Mouse (Mus musculus) forebrain, embryonic 15.5 days (tissue): Measurements from ENCODE around the gene Ntng2. TPM values are rescaled to one million over a fixed set of nuclear protein-coding genes. Genes with fewer than 3 reads are reported as not detected.

Experiments
- ATAC-seq: fragments of 200-750 bp; cut with Nextera tagmentation; replicated peaks from 2 replicates; pipeline ENCODE4 v1.8.0; 2017; ENCODE audit warnings: mild to moderate bottlenecking, moderate TSS enrichment, moderate library complexity
- H3K27ac ChIP-seq: fragments of 300-500 bp; sonication (generic); replicated peaks from 2 replicates; pipeline ENCODE4 v1.5.1; 2015; ENCODE audit warnings: mild to moderate bottlenecking, inconsistent platforms
- H3K27me3 ChIP-seq: fragments of 300-500 bp; sonication (generic); 2 replicates; pipeline ENCODE4 v1.6.1; 2015; ENCODE audit warnings: inconsistent platforms
- H3K36me3 ChIP-seq: fragments of 300-500 bp; sonication (generic); 2 replicates; pipeline ENCODE4 v1.6.1; 2015; ENCODE audit warnings: mild to moderate bottlenecking, inconsistent platforms
- H3K4me1 ChIP-seq: fragments of 300-500 bp; sonication (generic); 2 replicates; pipeline ENCODE4 v1.6.1; 2015; ENCODE audit warnings: inconsistent platforms
- H3K4me2 ChIP-seq: fragments of 300-500 bp; sonication (generic); replicated peaks from 2 replicates; pipeline ENCODE4 v1.6.1; 2015; ENCODE audit warnings: mild to moderate bottlenecking, inconsistent platforms
- H3K4me3 ChIP-seq: fragments of 300-500 bp; sonication (generic); 2 replicates; pipeline ENCODE4 v1.5.1; 2015; ENCODE audit warnings: mild to moderate bottlenecking, inconsistent platforms
- H3K9ac ChIP-seq: fragments of 300-500 bp; sonication (generic); replicated peaks from 2 replicates; pipeline ENCODE4 v1.6.1; 2015; ENCODE audit warnings: mild to moderate bottlenecking, inconsistent platforms
- H3K9me3 ChIP-seq: fragments of 300-500 bp; sonication (generic); 2 replicates; pipeline ENCODE4 v1.6.1; 2016; ENCODE audit warnings: inconsistent platforms
- WGBS: fragments of 180-500 bp; shearing (Covaris S2); methylation state at CpG from one replicate; pipeline ENCODE4 v1.1.7; 2015; ENCODE audit warnings: mixed read lengths; 5-methylcytosine and 5-hydroxymethylcytosine counted together
- polyA plus RNA-seq: library from polyadenylated mRNA; unstranded; fragments of >200 nt; fragmentation: Nextera tagmentation; extraction: Ambion mirVana; gene quantifications from 2 replicates; pipeline ENCODE4 v1.2.1, GENCODE M21; 2015

Ntng2 gene
- polyA plus RNA-seq, 1 experiment from 2014 or later: 11.7 TPM

DNA sequence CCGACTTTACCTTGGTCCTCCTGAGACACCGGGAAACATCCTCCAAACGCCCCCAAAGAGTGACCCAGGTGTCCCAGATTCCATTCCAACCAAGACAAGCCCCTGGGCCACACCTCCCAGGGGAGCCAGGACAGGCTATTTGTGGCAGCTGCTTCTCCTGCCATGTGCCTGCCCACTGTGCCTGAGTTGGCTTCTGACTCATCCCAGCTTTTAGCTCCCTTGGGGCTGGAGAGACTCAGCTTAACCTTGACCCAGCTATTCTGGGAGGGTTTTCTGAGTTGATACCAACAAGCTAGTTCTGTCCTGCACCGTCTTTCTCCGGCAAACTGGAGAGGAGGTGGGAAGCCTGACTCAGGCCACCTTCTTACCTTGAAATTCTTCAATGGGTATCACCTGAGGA is 54.4 kb downstream of the Ntng2 start:
- Histone ChIP-seq H3K4me3 (no peak overlapping the region), H3K9me3 (no peaks in the 10 kb centered on the region), H3K27me3 (peaks cover 12% of the 10 kb centered on the region; the same call in 1 of the 2 replicates), H3K4me1 (peaks cover 19% of the 10 kb centered on the region), H3K9ac (no peak overlapping the region), H3K4me2 (no peak overlapping the region), H3K27ac (no peak overlapping the region), H3K36me3 (no peaks in the 10 kb centered on the region)
- WGBS: 77% methylated on average over 5 of the region's 5 CpGs
- ATAC-seq: no peak

DNA sequence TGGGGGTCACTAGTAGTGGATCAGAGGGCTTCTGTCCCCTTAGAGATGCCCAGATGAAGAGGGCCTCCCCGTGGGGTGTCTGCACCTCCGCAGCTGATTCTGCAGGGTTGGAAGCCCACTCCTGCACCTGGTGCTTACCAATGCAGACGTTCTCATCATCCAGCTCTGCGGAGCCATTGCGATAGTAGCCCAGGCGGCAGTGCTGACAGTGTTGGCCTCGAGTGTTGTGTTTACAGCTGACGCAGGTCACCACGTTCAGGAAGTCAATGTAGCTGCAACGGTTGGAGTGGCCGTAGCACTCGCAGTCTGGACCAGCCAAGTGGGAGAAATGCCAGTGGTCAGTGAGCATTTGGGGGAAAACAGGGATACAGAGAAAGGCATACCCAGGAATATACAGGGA is 56.0 kb downstream of the Ntng2 start:
- Histone ChIP-seq H3K4me2 (no peak overlapping the region), H3K36me3 (no peaks in the 10 kb centered on the region), H3K27ac (no peak overlapping the region), H3K4me3 (no peak overlapping the region), H3K4me1 (peaks cover 20% of the 10 kb centered on the region), H3K9me3 (no peaks in the 10 kb centered on the region), H3K27me3 (peaks cover 17% of the 10 kb centered on the region; the same call in 1 of the 2 replicates), H3K9ac (no peak overlapping the region)
- 75% methylated on average over 12 of the region's 12 CpGs for WGBS
- ATAC-seq: no peak

DNA sequence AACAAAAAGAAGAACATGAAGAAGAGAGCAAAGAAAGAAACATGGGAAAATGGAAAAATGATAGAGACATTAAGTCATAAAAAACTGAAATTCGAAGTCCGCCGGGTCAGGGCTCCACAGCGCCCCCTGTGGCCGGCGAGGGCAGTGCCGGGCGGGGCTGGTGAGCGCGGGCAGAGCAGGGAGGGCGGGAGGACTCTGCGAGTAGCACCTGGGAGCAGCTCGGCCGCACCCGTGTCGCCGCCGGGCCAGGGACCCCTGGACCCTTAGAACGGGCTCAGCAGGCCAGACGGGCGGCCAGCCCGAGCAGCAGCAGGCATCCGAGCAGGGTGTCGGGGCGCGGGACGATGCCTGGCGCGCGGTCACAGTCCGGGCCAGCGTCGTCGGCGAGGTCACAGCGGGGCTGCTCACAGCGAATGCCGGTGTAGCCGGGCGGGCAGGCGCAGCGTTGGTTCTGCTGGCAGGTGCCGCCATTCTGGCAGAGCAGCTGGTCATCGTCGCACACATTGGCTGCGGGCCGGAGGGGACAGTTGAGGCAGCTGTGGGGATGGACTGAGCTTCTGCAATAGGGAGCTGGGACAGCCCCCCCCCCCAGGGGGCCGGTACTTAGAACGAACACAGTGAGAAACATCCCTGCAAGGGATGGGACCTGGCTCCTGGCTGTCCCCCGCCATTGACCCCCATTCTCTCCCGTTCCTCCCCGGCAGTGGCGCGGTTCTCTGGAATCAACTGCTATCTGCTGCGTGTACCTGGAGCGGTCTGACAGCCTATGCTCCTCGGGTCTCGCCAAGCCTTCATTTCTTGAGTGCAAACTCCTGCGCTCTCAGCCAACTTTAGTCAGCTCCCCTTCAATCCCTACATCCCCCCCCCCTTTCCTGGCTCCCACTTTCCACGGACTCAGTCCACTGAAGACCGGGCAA is 58.0 kb downstream of the Ntng2 start:
- WGBS: 2% methylated on average over 61 of the region's 61 CpGs
- H3K36me3 ChIP-seq: no peaks in the 10 kb centered on the region
- ATAC-seq: peak; percentile 46

DNA sequence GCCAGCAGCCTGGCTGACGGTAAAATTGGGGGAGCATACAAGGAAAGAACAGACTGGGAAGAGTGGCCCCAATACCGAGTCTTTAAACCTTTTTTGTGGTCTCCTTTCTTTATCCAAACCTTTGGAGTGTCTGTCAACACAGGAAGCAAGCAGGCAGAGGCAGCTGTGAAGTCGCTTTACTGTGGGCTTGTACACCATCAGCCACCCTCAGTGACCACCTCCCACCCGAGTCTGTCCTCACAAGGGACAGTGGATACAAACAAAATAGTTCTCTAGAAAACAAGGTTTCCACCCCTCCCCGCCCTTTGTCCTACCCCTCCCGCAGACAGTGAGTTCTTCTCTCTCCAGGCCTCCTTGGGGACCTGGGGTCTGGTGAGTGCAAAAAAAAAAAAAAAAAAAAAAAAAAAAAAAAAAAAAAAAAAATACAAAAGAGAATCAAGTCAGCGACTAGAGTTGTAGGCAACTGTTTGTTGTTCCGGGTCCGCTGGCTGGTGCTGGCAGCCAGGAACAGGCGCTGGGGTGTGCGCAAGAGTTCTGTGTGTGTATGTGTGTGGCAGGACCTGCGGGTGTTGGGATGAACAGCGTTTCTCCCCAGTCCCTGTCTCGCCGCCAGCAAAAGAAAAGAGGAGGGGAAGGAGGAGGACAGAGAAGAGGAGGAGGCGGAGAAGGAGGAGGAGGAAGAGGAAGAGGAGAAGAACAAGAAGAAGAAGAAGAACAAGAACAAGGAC is 58.8 kb downstream of the Ntng2 start:
- Histone ChIP-seq H3K4me1 (peaks cover 20% of the 10 kb centered on the region), H3K4me2 (peak overlapping the region; percentile 93), H3K9me3 (no peaks in the 10 kb centered on the region), H3K9ac (peak overlapping the region; percentile 36; the same call in 1 of the 2 replicates), H3K36me3 (no peaks in the 10 kb centered on the region), H3K27me3 (peaks cover 16% of the 10 kb centered on the region; the same call in 1 of the 2 replicates), H3K4me3 (peak overlapping the region; percentile 48), H3K27ac (no peak overlapping the region)
- no peak for ATAC-seq
- WGBS: 13% methylated on average over 16 of the region's 16 CpGs

More for the DNA sequence above, 58.0 kb downstream of the Ntng2 start:
- Histone ChIP-seq H3K4me1 (peaks cover 20% of the 10 kb centered on the region), H3K9me3 (no peaks in the 10 kb centered on the region), H3K27me3 (peaks cover 17% of the 10 kb centered on the region; the same call in 1 of the 2 replicates), H3K27ac (no peak overlapping the region), H3K9ac (peak overlapping the region; percentile 36), H3K4me2 (peak overlapping the region; percentile 93), H3K4me3 (peak overlapping the region; percentile 48)

DNA sequence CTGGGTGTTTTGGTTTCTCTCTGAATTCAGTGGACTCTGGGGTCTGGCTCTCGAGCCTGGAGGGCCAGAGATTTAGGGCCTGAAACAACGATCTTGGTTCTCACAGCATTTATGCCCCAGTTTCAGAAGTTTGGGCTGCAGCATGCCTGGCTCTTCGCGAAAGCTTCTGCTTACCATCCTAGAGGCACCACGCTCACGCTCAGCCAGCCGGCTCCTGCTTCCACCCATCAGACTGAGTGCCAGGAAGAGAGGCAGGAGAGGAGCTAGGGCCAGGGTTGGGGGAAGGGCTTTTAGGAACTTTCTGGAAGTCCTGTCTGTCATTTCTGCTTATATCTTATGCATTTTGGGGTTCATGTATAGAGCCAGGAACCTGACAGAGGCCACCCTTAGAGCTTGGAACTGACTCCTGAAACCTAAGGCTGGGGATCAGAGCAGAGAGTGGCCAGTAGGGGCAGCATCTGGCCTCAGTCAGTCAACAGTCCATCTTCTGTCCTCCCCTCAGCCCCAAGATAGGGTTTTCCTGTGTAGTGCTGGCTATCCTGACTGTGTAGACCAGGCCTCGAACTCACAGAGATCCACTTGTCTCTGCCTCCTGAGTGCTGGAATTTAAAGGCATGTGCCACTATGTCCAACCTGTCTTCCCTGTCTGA is 60.1 kb downstream of the Ntng2 start:
- H3K4me2 ChIP-seq: no peak overlapping the region
- H3K9ac ChIP-seq: no peak overlapping the region
- H3K27ac ChIP-seq: no peak overlapping the region
- peaks cover 9% of the 10 kb centered on the region; the same call in 1 of the 2 replicates for H3K27me3 ChIP-seq
- H3K4me1 ChIP-seq: peaks cover 20% of the 10 kb centered on the region
- no peak for ATAC-seq
- WGBS: 73% methylated on average over 8 of the region's 8 CpGs
- H3K4me3 ChIP-seq: no peak overlapping the region
- no peaks in the 10 kb centered on the region for H3K36me3 ChIP-seq
- H3K9me3 ChIP-seq: no peaks in the 10 kb centered on the region

DNA sequence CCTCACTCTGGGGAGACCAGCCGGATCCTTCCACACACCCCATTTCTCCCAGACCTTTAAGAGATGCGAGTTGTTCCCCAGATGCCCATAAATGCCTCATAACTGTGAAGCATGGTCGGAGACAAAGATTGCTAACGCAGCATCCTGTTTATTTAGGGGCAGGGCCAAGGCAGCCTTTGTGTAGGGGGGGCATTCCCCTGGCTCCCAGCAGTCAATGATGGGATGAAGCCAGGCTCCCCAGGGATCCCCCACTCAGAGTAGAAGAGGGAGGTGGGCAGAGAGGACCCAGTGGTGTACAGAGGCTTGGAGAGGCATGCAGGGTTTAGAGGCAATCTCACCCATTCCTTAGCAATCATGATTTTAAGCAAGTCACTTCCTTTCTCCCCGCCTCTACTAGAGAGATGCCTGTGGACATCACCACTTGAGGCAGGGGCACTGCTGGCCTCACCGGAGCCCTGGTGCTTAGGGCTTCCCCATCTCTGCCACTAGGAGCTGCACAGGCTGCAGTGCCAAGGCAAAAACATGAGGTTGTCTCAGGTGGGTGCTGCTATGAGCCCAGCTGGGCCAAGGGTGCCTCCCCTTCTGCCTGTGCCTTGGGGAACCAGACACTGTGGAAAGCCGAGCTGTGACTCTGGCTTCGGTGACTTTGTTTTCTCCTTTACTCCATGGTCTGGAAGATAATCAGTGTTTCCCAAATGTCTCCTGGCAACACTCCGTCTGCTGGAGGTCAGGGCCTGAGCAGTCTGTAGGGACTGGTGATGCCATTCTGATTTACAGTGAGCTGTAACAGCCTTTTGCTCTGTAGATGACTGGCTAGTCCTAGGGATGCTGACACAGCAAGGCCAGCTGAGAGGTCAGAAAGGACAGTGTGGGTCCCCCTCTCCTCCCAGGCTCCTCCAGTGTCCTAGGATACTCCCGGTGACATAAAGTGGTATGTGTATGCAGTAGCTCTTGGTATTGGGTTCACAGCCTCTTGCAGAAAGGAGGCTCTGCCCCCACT is 61.3 kb downstream of the Ntng2 start:
- Histone ChIP-seq H3K9me3 (no peaks in the 10 kb centered on the region), H3K4me1 (peaks cover 20% of the 10 kb centered on the region), H3K36me3 (no peaks in the 10 kb centered on the region), H3K4me3 (no peak overlapping the region), H3K4me2 (no peak overlapping the region), H3K27ac (no peak overlapping the region), H3K9ac (no peak overlapping the region), H3K27me3 (peaks cover 9% of the 10 kb centered on the region; the same call in 1 of the 2 replicates)
- ATAC-seq: no peak
- 77% methylated on average over 10 of the region's 10 CpGs for WGBS

DNA sequence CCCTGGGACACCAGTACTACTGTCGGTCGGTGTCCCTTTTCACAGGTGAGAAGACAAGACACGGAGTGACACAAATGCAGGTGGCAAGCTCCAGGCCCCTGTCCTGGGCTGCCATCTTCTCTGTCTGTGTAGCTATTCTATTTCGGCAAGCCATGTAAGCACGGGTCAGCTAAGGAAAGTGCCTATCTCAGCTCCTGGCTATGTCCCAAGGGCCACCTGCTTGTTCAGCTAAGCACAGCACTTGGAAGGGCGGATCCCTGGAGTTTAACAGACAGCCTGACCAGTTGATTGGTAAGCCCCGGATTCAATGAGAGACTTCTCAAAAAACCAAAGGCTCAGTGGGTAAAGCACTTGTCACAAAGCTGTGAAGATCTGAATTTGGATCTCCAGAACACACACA is 62.4 kb downstream of the Ntng2 start:
- ATAC-seq: no peak
- no peaks in the 10 kb centered on the region for H3K36me3 ChIP-seq
- no peak overlapping the region for H3K9ac ChIP-seq
- no peaks in the 10 kb centered on the region for H3K9me3 ChIP-seq
- peaks cover 8% of the 10 kb centered on the region; the same call in 1 of the 2 replicates for H3K27me3 ChIP-seq
- 78% methylated on average over 7 of the region's 7 CpGs for WGBS
- H3K4me3 ChIP-seq: no peak overlapping the region
- peaks cover 19% of the 10 kb centered on the region for H3K4me1 ChIP-seq
- no peak overlapping the region for H3K27ac ChIP-seq
- no peak overlapping the region for H3K4me2 ChIP-seq

DNA sequence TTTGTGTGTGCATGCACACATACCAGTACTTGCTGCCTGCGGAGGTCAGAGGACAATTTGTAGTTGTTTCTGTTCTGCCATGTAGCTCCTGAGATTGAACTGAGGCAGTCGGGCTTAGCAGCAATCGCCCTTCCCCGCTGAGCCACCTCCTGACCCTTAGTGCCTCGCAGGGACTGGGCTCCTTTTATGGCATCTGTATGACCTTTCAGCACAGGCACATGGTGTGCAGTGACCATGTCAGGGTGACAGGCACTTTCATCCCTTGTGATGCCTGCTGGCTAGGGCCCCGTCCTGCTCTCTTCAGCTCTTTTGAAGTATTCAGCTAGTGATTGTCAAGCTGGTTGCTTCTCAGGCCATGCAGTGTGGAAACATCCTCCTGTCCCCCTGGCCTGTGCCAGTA is 66.6 kb downstream of the Ntng2 start:
- Histone ChIP-seq H3K9me3 (no peaks in the 10 kb centered on the region), H3K4me2 (no peak overlapping the region), H3K27ac (no peak overlapping the region), H3K9ac (no peak overlapping the region), H3K4me3 (no peak overlapping the region), H3K27me3 (no peaks in the 10 kb centered on the region), H3K4me1 (no peaks in the 10 kb centered on the region), H3K36me3 (peaks cover 10% of the 10 kb centered on the region)
- no peak for ATAC-seq
- WGBS: 63% methylated on average over 6 of the region's 6 CpGs

DNA sequence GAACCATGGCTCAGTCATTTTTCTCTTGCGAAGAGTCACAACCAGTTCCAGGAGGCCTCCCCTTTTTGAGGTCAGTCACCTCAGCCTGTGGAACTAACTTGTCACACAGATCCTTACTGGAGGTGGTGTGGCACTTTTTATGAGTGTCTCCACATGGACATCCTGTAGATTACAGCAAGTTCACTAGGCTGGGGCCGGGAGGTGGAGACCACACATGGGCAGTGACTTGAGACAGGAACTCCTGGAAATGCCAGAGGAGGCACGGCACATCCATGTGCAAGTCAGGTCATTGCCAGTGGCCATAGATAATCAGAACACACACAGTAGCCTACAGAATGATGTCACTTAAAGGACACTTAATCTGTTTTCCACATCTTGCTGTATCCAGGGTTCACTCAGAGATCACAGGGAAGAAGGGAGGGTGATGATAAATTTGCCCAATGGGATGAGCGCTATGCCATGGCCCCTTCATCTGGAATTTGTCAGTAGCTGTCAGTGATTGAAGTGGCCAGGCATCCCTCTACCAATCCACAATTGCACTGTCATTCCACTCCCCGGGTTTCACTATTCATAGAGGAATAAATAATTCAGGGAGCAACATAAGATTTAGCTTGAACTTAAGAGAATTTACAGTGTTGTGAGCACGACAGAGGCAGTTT is 69.4 kb downstream of the Ntng2 start:
- no peaks in the 10 kb centered on the region for H3K4me1 ChIP-seq
- no peak overlapping the region for H3K27ac ChIP-seq
- WGBS: 83% methylated on average over 6 of the region's 6 CpGs
- no peak overlapping the region for H3K9ac ChIP-seq
- no peak for ATAC-seq
- no peaks in the 10 kb centered on the region for H3K9me3 ChIP-seq
- peaks cover 36% of the 10 kb centered on the region for H3K36me3 ChIP-seq
- no peaks in the 10 kb centered on the region for H3K27me3 ChIP-seq
- no peak overlapping the region for H3K4me2 ChIP-seq
- H3K4me3 ChIP-seq: no peak overlapping the region

DNA sequence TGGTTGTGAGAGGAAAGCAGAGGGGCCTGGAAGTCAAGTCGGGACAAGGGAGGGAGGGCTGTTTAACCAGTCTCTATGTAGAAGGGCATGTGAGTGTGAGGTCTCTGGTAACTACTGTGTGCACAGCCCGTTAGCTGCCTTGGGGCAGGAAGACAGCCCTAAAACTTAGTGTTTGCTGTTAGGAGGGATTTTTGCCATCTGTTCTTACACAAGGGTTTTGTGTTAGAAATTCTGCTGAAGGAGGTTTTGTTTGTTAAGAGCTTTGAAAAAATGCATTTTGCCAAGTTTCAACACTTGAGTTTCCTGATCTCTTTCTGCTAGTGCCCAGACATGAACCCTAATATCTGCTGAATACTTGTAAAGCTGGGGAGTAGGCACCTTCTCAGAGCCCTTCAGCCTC is 71.7 kb downstream of the Ntng2 start:
- Histone ChIP-seq H3K36me3 (peaks cover 58% of the 10 kb centered on the region), H3K9me3 (no peaks in the 10 kb centered on the region), H3K4me3 (no peak overlapping the region), H3K9ac (no peak overlapping the region), H3K4me1 (no peaks in the 10 kb centered on the region), H3K27ac (no peak overlapping the region), H3K4me2 (no peak overlapping the region), H3K27me3 (no peaks in the 10 kb centered on the region)
- ATAC-seq: no peak
- WGBS: 83% methylated on average over 2 of the region's 2 CpGs

DNA sequence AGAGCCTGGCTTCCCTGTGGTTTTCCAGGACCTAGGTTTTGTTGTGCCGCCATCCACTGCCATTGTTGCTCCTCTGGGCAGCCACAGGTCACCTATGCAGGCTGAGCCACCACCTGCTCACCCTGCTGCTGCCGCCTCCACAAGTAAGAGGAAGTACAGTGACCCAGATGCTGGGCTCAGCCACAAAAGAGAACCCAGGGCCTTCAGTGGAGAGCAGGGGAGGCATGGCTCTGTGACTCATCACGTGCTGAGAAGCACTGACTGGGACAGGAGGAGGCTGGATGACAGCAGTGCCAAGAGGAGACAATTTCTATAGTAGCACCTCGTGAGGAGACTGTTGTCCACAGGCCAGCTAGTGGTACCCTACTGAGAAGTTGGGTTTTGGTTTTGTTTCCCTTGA is 73.0 kb downstream of the Ntng2 start:
- Histone ChIP-seq H3K36me3 (peaks cover 68% of the 10 kb centered on the region), H3K9ac (no peak overlapping the region), H3K27ac (no peak overlapping the region), H3K4me1 (no peaks in the 10 kb centered on the region), H3K9me3 (no peaks in the 10 kb centered on the region), H3K4me2 (no peak overlapping the region), H3K27me3 (no peaks in the 10 kb centered on the region), H3K4me3 (no peak overlapping the region)
- ATAC-seq: no peak
- 89% methylated on average over 4 of the region's 4 CpGs for WGBS
